Mouse (Mus musculus) forebrain, postnatal 0 days (tissue): Measurements from ENCODE around the gene Hyls1. TPM values are rescaled to one million over a fixed set of nuclear protein-coding genes. Genes with fewer than 3 reads are reported as not detected.
A peak's percentile ranks its signal among the peaks of the same experiment; 100 is the strongest.
"Not testable (repeated sequence)": the region's sequence is repeated elsewhere in the genome, so short reads cannot be mapped to it uniquely, and the experiment has no call there.

Experiments
- ATAC-seq: fragments of 200-750 bp; cut with Nextera tagmentation; 2 replicates; pipeline ENCODE4 v1.8.0; 2017; ENCODE audit warnings: mild to moderate bottlenecking, moderate library complexity
- DNase-seq: peaks from one replicate; pipeline ENCODE4 v3.0.0-alpha.2; 2015
- H3K27ac ChIP-seq: fragments of 300-500 bp; sonication (generic); 2 replicates; pipeline ENCODE4 v1.5.1; 2014; ENCODE audit warnings: low read depth, mild to moderate bottlenecking, antibody characterized with exemption, low read length, moderate library complexity, mixed read lengths
- H3K27me3 ChIP-seq: fragments of 300-500 bp; sonication (generic); 2 replicates; pipeline ENCODE4 v1.6.1; 2014; ENCODE audit warnings: mild to moderate bottlenecking, low read length, mixed read lengths; ENCODE audit not compliant: insufficient read depth
- H3K36me3 ChIP-seq: fragments of 300-500 bp; sonication (generic); 2 replicates; pipeline ENCODE4 v1.6.1; 2014; ENCODE audit warnings: mild to moderate bottlenecking, moderate library complexity; ENCODE audit not compliant: insufficient read depth
- H3K4me1 ChIP-seq: fragments of 300-500 bp; sonication (generic); 2 replicates; pipeline ENCODE4 v1.6.1; 2014; ENCODE audit warnings: antibody characterized with exemption; ENCODE audit not compliant: insufficient read depth
- H3K4me2 ChIP-seq: fragments of 300-500 bp; sonication (generic); 2 replicates; pipeline ENCODE4 v1.6.1; 2014; ENCODE audit warnings: low read depth, mild to moderate bottlenecking, moderate library complexity
- H3K4me3 ChIP-seq: fragments of 300-500 bp; sonication (generic); 2 replicates; pipeline ENCODE4 v1.5.1; 2014; ENCODE audit warnings: low read depth, low read length, mixed read lengths
- H3K9ac ChIP-seq: fragments of 300-500 bp; sonication (generic); 2 replicates; pipeline ENCODE4 v1.6.1; 2014; ENCODE audit warnings: mild to moderate bottlenecking
- H3K9me3 ChIP-seq: fragments of 300-500 bp; sonication (generic); 2 replicates; pipeline ENCODE4 v1.6.1; 2016; ENCODE audit warnings: low read length
- CTCF ChIP-seq: sonication (generic); IDR thresholded peaks from 2 replicates; pipeline ENCODE4 v1.5.1; 2016; ENCODE audit warnings: antibody characterized with exemption, control low read depth, low read depth
- WGBS: fragments of 180-500 bp; shearing (Covaris S2); extraction: QIAGEN DNeasy Blood & Tissue Kit; methylation state at CpG from one replicate; pipeline ENCODE4 v1.1.7; 2014; 5-methylcytosine and 5-hydroxymethylcytosine counted together
- polyA plus RNA-seq: library from polyadenylated mRNA; unstranded; fragments of >200 nt; fragmentation: Nextera tagmentation; extraction: Ambion mirVana; gene quantifications from 2 replicates; pipeline ENCODE4 v1.2.1, GENCODE M21; 2015
- total RNA-seq: library from RNA; depleted of rRNA; stranded (reverse); fragments of >200 nt; gene quantifications from 2 replicates; pipeline ENCODE4 v1.2.3, GENCODE M21; 2014; rRNA removed

Hyls1 gene
- total RNA-seq (15.8 and 16.6 TPM in 2 replicates), polyA plus RNA-seq (13.6 and 14.8 TPM in 2 replicates)

GRCm38 (mm10) chr9:35569571-35570534, at the start of gene Hyls1, which contains the start of gene Pate2:
TSS of gene Hyls1 (minus strand) at chr9:35570398.
TSS of gene Pate2 (plus strand) at chr9:35570284.
- 1% methylated on average over 86 of the region's 86 CpGs for WGBS
- Histone ChIP-seq H3K9me3 (no peaks in the 10 kb centered on the region), H3K4me3 (peak within 1 kb of the TSS; percentile 90), H3K4me1 (no peaks in the 10 kb centered on the region; the same call in 1 of the 2 replicates), H3K9ac (peak within 1 kb of the TSS; percentile 81), H3K36me3 (peaks cover 22% of the 10 kb centered on the region), H3K27me3 (no peaks in the 10 kb centered on the region), H3K4me2 (peak within 1 kb of the TSS; percentile 84), H3K27ac (peak within 1 kb of the TSS; percentile 88)
- TF ChIP-seq CTCF: peak; percentile 53
- DNase-seq (peak; percentile 98), ATAC-seq (peak; percentile 99)

- 75% methylated on average over 2 of the region's 2 CpGs for WGBS
- H3K4me1 ChIP-seq, H3K36me3 ChIP-seq, ATAC-seq, H3K27ac ChIP-seq, H3K4me2 ChIP-seq, DNase-seq, H3K4me3 ChIP-seq, H3K9me3 ChIP-seq, H3K9ac ChIP-seq, H3K27me3 ChIP-seq: not testable (repeated sequence)
These were observed 46.6 kb upstream of the Hyls1 start for GRCm38 (mm10) chr9:35616784-35617183.

- peak; percentile 8 for DNase-seq
- Histone ChIP-seq H3K27ac (no peak overlapping the region), H3K9ac (no peak overlapping the region), H3K9me3 (no peaks in the 10 kb centered on the region), H3K4me1 (no peaks in the 10 kb centered on the region), H3K36me3 (no peaks in the 10 kb centered on the region), H3K4me2 (no peak overlapping the region), H3K27me3 (no peaks in the 10 kb centered on the region), H3K4me3 (no peak overlapping the region)
- peak; percentile 53 for TF ChIP-seq CTCF
- 31% methylated on average over 2 of the region's 2 CpGs for WGBS
- ATAC-seq: no peak
These were observed 43.8 kb upstream of the Hyls1 start for GRCm38 (mm10) chr9:35614005-35614404.

GRCm38 (mm10) chr9:35611841-35612240, 41.6 kb upstream of the Hyls1 start, which contains the start of gene Pate4:
TSS of gene Pate4 (minus strand) at chr9:35611941.
- ATAC-seq (no peak), DNase-seq (no peak)
- H3K36me3 ChIP-seq: no peaks in the 10 kb centered on the region
- no peak within 1 kb of the TSS for H3K27ac ChIP-seq
- H3K27me3 ChIP-seq: no peaks in the 10 kb centered on the region
- TF ChIP-seq CTCF: no peak
- no peaks in the 10 kb centered on the region for H3K9me3 ChIP-seq
- H3K9ac ChIP-seq: no peak within 1 kb of the TSS
- WGBS: 83% methylated on average over 1 of the region's 1 CpGs
- H3K4me1 ChIP-seq: no peaks in the 10 kb centered on the region
- no peak within 1 kb of the TSS for H3K4me2 ChIP-seq
- no peak within 1 kb of the TSS for H3K4me3 ChIP-seq

- ATAC-seq (peak; percentile 59), DNase-seq (no peak)
- WGBS: 47% methylated on average over 8 of the region's 8 CpGs
- Histone ChIP-seq H3K36me3 (no peaks in the 10 kb centered on the region), H3K9ac (no peak overlapping the region), H3K4me2 (no peak overlapping the region), H3K9me3 (no peaks in the 10 kb centered on the region), H3K27me3 (no peaks in the 10 kb centered on the region), H3K4me1 (no peaks in the 10 kb centered on the region), H3K27ac (no peak overlapping the region), H3K4me3 (no peak overlapping the region)
- no peak for TF ChIP-seq CTCF
These were observed 37.6 kb upstream of the Hyls1 start for GRCm38 (mm10) chr9:35607647-35608405.

- Histone ChIP-seq H3K4me1 (no peaks in the 10 kb centered on the region), H3K27me3 (no peaks in the 10 kb centered on the region), H3K9me3 (no peaks in the 10 kb centered on the region), H3K36me3 (no peaks in the 10 kb centered on the region), H3K4me2 (no peak overlapping the region), H3K27ac (no peak overlapping the region), H3K9ac (no peak overlapping the region), H3K4me3 (no peak overlapping the region)
- DNase-seq: peak; percentile 45
- ATAC-seq: peak; percentile 67
- peak; percentile 77 for TF ChIP-seq CTCF
- 6% methylated on average over 2 of the region's 2 CpGs for WGBS
These were observed 22.7 kb upstream of the Hyls1 start for GRCm38 (mm10) chr9:35592903-35593302.

GRCm38 (mm10) chr9:35587674-35588073, 17.5 kb upstream of the Hyls1 start:
- ATAC-seq (no peak), DNase-seq (no peak)
- Histone ChIP-seq H3K36me3 (no peaks in the 10 kb centered on the region), H3K27ac (no peak overlapping the region), H3K4me2 (no peak overlapping the region), H3K9me3 (no peaks in the 10 kb centered on the region), H3K27me3 (no peaks in the 10 kb centered on the region), H3K4me3 (no peak overlapping the region), H3K4me1 (no peaks in the 10 kb centered on the region), H3K9ac (no peak overlapping the region)
- no peak for TF ChIP-seq CTCF
- WGBS: 66% methylated on average over 1 of the region's 1 CpGs
